21 mouse cellular contexts compared by ENCODE assay signal in genomic region chr2:6867297-6867696, GRCm38 (mm10).
DNase-seq lines count a peak whose midpoint lies in the region; ATAC-seq and TF ChIP-seq lines count a peak whose summit lies in the region.
"Had no signal": no experiment of that assay in that cellular context is flagged by ENCODE, and none has a peak within 500 bp of the region (broad histone marks: within the 10 kb centered on the region; RNA-seq: fewer than 3 reads in every experiment).

No protein-coding gene starts in this region.

- no peak overlapping the region for H3K4me3 ChIP-seq in forebrain, embryonic 12.5 days (replicated peaks)
- no peak overlapping the region for H3K4me3 ChIP-seq in forebrain, embryonic 10.5 days
- H3K4me3 ChIP-seq in midbrain, embryonic 13.5 days (replicated peaks): no peak overlapping the region
- no peak overlapping the region for H3K4me3 ChIP-seq in midbrain, embryonic 11.5 days (ENCODE audit: low read depth, low read length)
- H3K4me3 ChIP-seq in forebrain, postnatal 0 days (ENCODE audit: low read depth, low read length): peak overlapping the region; percentile 25
- H3K4me3 ChIP-seq in neural tube, embryonic 15.5 days (replicated peaks): no peak overlapping the region
- no peak overlapping the region for H3K4me3 ChIP-seq in intestine, embryonic 15.5 days (replicated peaks)
- H3K4me3 ChIP-seq: heart, embryonic 15.5 days; limb, embryonic 10.5 days had no signal

- H3K9ac ChIP-seq in forebrain, embryonic 12.5 days: no peak overlapping the region
- no peak overlapping the region for H3K9ac ChIP-seq in midbrain, embryonic 13.5 days (replicated peaks)
- H3K9ac ChIP-seq in midbrain, embryonic 11.5 days (ENCODE audit: low read length): no peak overlapping the region
- peak overlapping the region; percentile 46 for H3K9ac ChIP-seq in forebrain, postnatal 0 days
- no peak overlapping the region for H3K9ac ChIP-seq in neural tube, embryonic 15.5 days (replicated peaks)
- no peak overlapping the region for H3K9ac ChIP-seq in intestine, embryonic 15.5 days
- H3K9ac ChIP-seq: heart, embryonic 15.5 days; liver, postnatal 0 days had no signal

- H3K4me1 ChIP-seq in forebrain, embryonic 12.5 days: peaks cover 34% of the 10 kb centered on the region
- H3K4me1 ChIP-seq in forebrain, embryonic 10.5 days: peaks cover 64% of the 10 kb centered on the region
- peaks cover 49% of the 10 kb centered on the region for H3K4me1 ChIP-seq in midbrain, embryonic 13.5 days (replicated peaks)
- H3K4me1 ChIP-seq in midbrain, embryonic 11.5 days (ENCODE audit: control insufficient read depth, insufficient read depth, low read length): peaks cover 8% of the 10 kb centered on the region
- H3K4me1 ChIP-seq in forebrain, postnatal 0 days (ENCODE audit: insufficient read depth): peaks cover 14% of the 10 kb centered on the region
- H3K4me1 ChIP-seq in neural tube, embryonic 15.5 days: peaks cover 44% of the 10 kb centered on the region
- 0 out of 2 replicates have a peak, but pooled peaks cover 2% of the 10 kb centered on the region for H3K4me1 ChIP-seq in intestine, embryonic 15.5 days (replicated peaks)

- WGBS in forebrain, embryonic 12.5 days: 20% methylated on average over 4 of the region's 4 CpGs
- whole genome bisulfite sequencing in forebrain, embryonic 10.5 days: 42% methylated on average over 4 of the region's 4 CpGs
- WGBS in midbrain, embryonic 13.5 days: 33% methylated on average over 4 of the region's 4 CpGs
- 41% methylated on average over 4 of the region's 4 CpGs for WGBS in midbrain, embryonic 11.5 days
- 15% methylated on average over 4 of the region's 4 CpGs for WGBS in forebrain, postnatal 0 days
- WGBS in neural tube, embryonic 15.5 days: 26% methylated on average over 4 of the region's 4 CpGs
- 49% methylated on average over 4 of the region's 4 CpGs for WGBS in intestine, embryonic 15.5 days

- peak overlapping the region; percentile 14; the same call in 1 of the 2 replicates for H3K27ac ChIP-seq in forebrain, embryonic 12.5 days
- no peak overlapping the region for H3K27ac ChIP-seq in forebrain, embryonic 10.5 days
- H3K27ac ChIP-seq in midbrain, embryonic 13.5 days: no peak overlapping the region
- no peak overlapping the region for H3K27ac ChIP-seq in midbrain, embryonic 11.5 days (ENCODE audit: low read depth, low read length)
- H3K27ac ChIP-seq in forebrain, postnatal 0 days (ENCODE audit: low read depth, low read length): peak overlapping the region; percentile 69
- peak overlapping the region; percentile 64; the same call in 1 of the 2 replicates for H3K27ac ChIP-seq in neural tube, embryonic 15.5 days (replicated peaks)
- no peak overlapping the region for H3K27ac ChIP-seq in intestine, embryonic 15.5 days
- H3K27ac ChIP-seq: heart, embryonic 15.5 days; limb, embryonic 10.5 days; stomach, postnatal 0 days had no signal

- no peaks in the 10 kb centered on the region for H3K9me3 ChIP-seq in forebrain, embryonic 12.5 days
- H3K9me3 ChIP-seq in forebrain, embryonic 10.5 days: no peaks in the 10 kb centered on the region
- H3K9me3 ChIP-seq in midbrain, embryonic 13.5 days: no peaks in the 10 kb centered on the region
- H3K9me3 ChIP-seq in midbrain, embryonic 11.5 days (ENCODE audit: control insufficient read depth, low read length): no peaks in the 10 kb centered on the region
- H3K9me3 ChIP-seq in forebrain, postnatal 0 days (ENCODE audit: low read length): no peaks in the 10 kb centered on the region
- no peaks in the 10 kb centered on the region for H3K9me3 ChIP-seq in neural tube, embryonic 15.5 days (replicated peaks)
- no peaks in the 10 kb centered on the region for H3K9me3 ChIP-seq in intestine, embryonic 15.5 days
- H3K9me3 ChIP-seq: heart, embryonic 15.5 days; limb, embryonic 10.5 days had no signal

- H3K27me3 ChIP-seq in forebrain, embryonic 12.5 days: no peaks in the 10 kb centered on the region
- peaks cover 12% of the 10 kb centered on the region for H3K27me3 ChIP-seq in forebrain, embryonic 10.5 days (ENCODE audit: poor library complexity, severe bottlenecking)
- no peaks in the 10 kb centered on the region for H3K27me3 ChIP-seq in midbrain, embryonic 13.5 days
- H3K27me3 ChIP-seq in midbrain, embryonic 11.5 days (ENCODE audit: control insufficient read depth, insufficient read depth, low read length): no peaks in the 10 kb centered on the region; the same call in 1 of the 2 replicates
- no peaks in the 10 kb centered on the region for H3K27me3 ChIP-seq in forebrain, postnatal 0 days (ENCODE audit: insufficient read depth, low read length)
- H3K27me3 ChIP-seq in neural tube, embryonic 15.5 days (replicated peaks): no peaks in the 10 kb centered on the region
- no peaks in the 10 kb centered on the region for H3K27me3 ChIP-seq in intestine, embryonic 15.5 days (replicated peaks)
- H3K27me3 ChIP-seq: heart, embryonic 15.5 days; Patski had no signal

- no peak for TF ChIP-seq CTCF in forebrain, postnatal 0 days (IDR thresholded peaks at IDR 0.05; ENCODE audit: low read depth)

- no peaks in the 10 kb centered on the region for H3K36me3 ChIP-seq in forebrain, embryonic 12.5 days (replicated peaks)
- H3K36me3 ChIP-seq in forebrain, embryonic 10.5 days (replicated peaks): no peaks in the 10 kb centered on the region
- no peaks in the 10 kb centered on the region for H3K36me3 ChIP-seq in midbrain, embryonic 13.5 days
- no peaks in the 10 kb centered on the region for H3K36me3 ChIP-seq in midbrain, embryonic 11.5 days (ENCODE audit: control insufficient read depth, insufficient read depth, low read length)
- no peaks in the 10 kb centered on the region for H3K36me3 ChIP-seq in forebrain, postnatal 0 days (ENCODE audit: insufficient read depth)
- no peaks in the 10 kb centered on the region for H3K36me3 ChIP-seq in neural tube, embryonic 15.5 days
- H3K36me3 ChIP-seq in intestine, embryonic 15.5 days: no peaks in the 10 kb centered on the region
- H3K36me3 ChIP-seq: heart, embryonic 15.5 days; limb, embryonic 10.5 days had no signal

- no peak for ATAC-seq in forebrain, embryonic 12.5 days (ENCODE audit: low FRiP score)
- ATAC-seq in midbrain, embryonic 13.5 days: no peak
- no peak for ATAC-seq in midbrain, embryonic 11.5 days (ENCODE audit: low FRiP score)
- no peak for ATAC-seq in forebrain, postnatal 0 days
- peak; percentile 75 for ATAC-seq in neural tube, embryonic 15.5 days (ENCODE audit: low FRiP score)
- ATAC-seq in intestine, embryonic 15.5 days: no peak
- ATAC-seq: liver, postnatal 0 days; Patski had no signal

- H3K4me2 ChIP-seq in forebrain, embryonic 12.5 days: no peak overlapping the region
- 0 out of 2 replicates have a peak overlapping the region, but pooled peaks have one; percentile 14 for H3K4me2 ChIP-seq in midbrain, embryonic 13.5 days (replicated peaks)
- H3K4me2 ChIP-seq in midbrain, embryonic 11.5 days: no peak overlapping the region
- peak overlapping the region; percentile 59 for H3K4me2 ChIP-seq in forebrain, postnatal 0 days (ENCODE audit: low read depth)
- 0 out of 2 replicates have a peak overlapping the region, but pooled peaks have one; percentile 2 for H3K4me2 ChIP-seq in neural tube, embryonic 15.5 days
- H3K4me2 ChIP-seq in intestine, embryonic 15.5 days (replicated peaks): no peak overlapping the region
- H3K4me2 ChIP-seq: heart, embryonic 15.5 days had no signal

- no peak for DNase-seq in forebrain, embryonic 10.5 days (ENCODE audit: extremely low spot score, low spot score)
- no peak for DNase-seq in midbrain, embryonic 11.5 days (ENCODE audit: low spot score, missing footprints)
- DNase-seq in forebrain, postnatal 0 days: peak; percentile 47
- no peak for DNase-seq in testis, postnatal 14 days (ENCODE audit: low spot score)
- DNase-seq: adrenal gland, postnatal 10 days; cerebellum, adult 11-12 months; cerebellum, postnatal 14 days; embryo, embryonic 11 days; gastrocnemius, postnatal 25 days; kidney, adult 18-20 months; kidney, postnatal 10 days; liver, postnatal 0 days; lung, postnatal 14 days had no signal

Comparison
In these comparisons a context has a peak if more than half of its experiments do, and no peak if none do; other contexts are left out.
1. H3K27ac ChIP-seq: peak in forebrain, embryonic 12.5 days (single experiment), forebrain, postnatal 0 days (single experiment) and neural tube, embryonic 15.5 days (single experiment); none in forebrain, embryonic 10.5 days (single experiment), midbrain, embryonic 13.5 days (single experiment), midbrain, embryonic 11.5 days (single experiment) and intestine, embryonic 15.5 days (single experiment).
2. H3K4me2 ChIP-seq: peak in midbrain, embryonic 13.5 days (single experiment), forebrain, postnatal 0 days (single experiment) and neural tube, embryonic 15.5 days (single experiment); none in forebrain, embryonic 12.5 days (single experiment), midbrain, embryonic 11.5 days (single experiment) and intestine, embryonic 15.5 days (single experiment).